Mouse (Mus musculus) C2C12 (cell line): ENCODE results near the gene Eif3d.

Experiments used
- CEBPB ChIP-seq: IDR thresholded peaks from one replicate; pipeline ENCODE4 v1.6.1; 2011; ENCODE audit warnings: low read depth, mild to moderate bottlenecking, control low read depth, moderate library complexity
- CTCF ChIP-seq: IDR thresholded peaks from one replicate; pipeline ENCODE4 v1.5.1; 2011; ENCODE audit not compliant: control insufficient read depth, insufficient read depth, insufficient read length
- FOSL1 ChIP-seq: IDR thresholded peaks from one replicate; pipeline ENCODE4 v1.8.0; 2011; ENCODE audit warnings: mild to moderate bottlenecking, low read length; ENCODE audit not compliant: poor library complexity, insufficient read depth, severe bottlenecking
- MAX ChIP-seq: IDR thresholded peaks from one replicate; pipeline ENCODE4 v1.6.1; 2011; ENCODE audit warnings: mild to moderate bottlenecking, control low read depth
- MYOD1 ChIP-seq: IDR thresholded peaks from one replicate; pipeline ENCODE4 v1.6.1; 2011; ENCODE audit warnings: low read depth; ENCODE audit not compliant: control insufficient read depth, insufficient read length
- MYOG ChIP-seq: IDR thresholded peaks from one replicate; pipeline ENCODE4 v1.6.1; 2011; ENCODE audit not compliant: control insufficient read depth, insufficient read length; ENCODE audit errors: extremely low read depth
- USF1 ChIP-seq: IDR thresholded peaks from one replicate; pipeline ENCODE4 v1.6.1; 2011; ENCODE audit warnings: low read depth, mild to moderate bottlenecking, control low read depth, moderate library complexity

DNA sequence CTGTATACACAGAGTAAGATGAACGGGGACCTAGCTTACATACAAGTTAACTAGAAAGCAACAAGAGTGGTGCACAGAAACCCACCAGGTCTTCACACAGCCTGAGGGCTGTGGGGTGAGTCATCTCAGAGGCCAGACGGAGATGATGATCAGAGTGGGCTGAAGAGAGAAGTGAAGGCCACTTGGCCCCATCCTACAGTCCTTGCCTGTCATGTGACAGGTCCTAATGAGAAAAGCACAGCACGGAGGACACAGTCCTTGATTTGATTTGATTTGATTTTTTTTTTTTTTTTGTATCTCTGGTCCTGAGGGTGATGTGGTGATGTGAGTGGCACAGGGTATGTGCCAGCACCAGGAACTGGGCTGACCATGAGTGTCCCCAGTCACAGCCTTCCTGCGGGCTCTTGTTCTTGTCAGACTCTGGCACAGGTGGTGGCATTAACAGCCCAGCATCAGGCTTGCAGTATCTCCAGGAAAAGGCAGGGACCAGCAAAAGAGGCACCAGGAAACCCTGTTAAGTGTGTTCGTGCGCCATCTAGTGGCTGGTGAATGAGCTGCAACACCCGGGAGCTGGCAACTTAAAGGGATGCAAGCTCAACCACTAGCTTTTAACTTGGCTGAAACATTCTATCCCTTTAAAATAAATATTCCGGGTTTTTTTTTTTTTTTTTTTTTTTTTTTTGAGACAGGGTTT is 53.6 kb downstream of the Eif3d start:
- peak; percentile 94 for TF ChIP-seq CTCF
- no peak for TF ChIP-seq MAX
- peak; percentile 69 for TF ChIP-seq USF1
- TF ChIP-seq MYOD1 = no peak
- no peak for TF ChIP-seq MYOG
- TF ChIP-seq CEBPB = no peak
- no peak for TF ChIP-seq FOSL1
